Mouse (Mus musculus) T-helper 1 cell (primary cell): ENCODE results near the gene Gm10097.

Experiments used
- in situ Hi-C: fragments of 300-600 bp; cut with MboI, MseI; formaldehyde crosslinking; loops from one replicate; pipeline ENCODE4 v1.15.1; 2025; ENCODE audit warnings: high pct_unique_total_duplicates

Gm10097 gene

GRCm38 (mm10) chr10:5068676-5069265, at the start of gene Gm10097:
Gene Gm10097 (plus strand): TSS chr10:5069192.
- in situ Hi-C loops: loop anchor here (5.0 kb wide), 1 partner anchor 49 kb away; no protein-coding TSS in a partner anchor

GRCm38 (mm10) chr10:5025906-5026305, 43.1 kb upstream of the Gm10097 start:
- in situ Hi-C loops: no loop called here

- in situ Hi-C loops: no loop called here
Observed at GRCm38 (mm10) chr10:5027208-5027607, 41.8 kb upstream of the Gm10097 start.

GRCm38 (mm10) chr10:5028301-5028700, 40.7 kb upstream of the Gm10097 start:
- in situ Hi-C loops: no loop called here

GRCm38 (mm10) chr10:5029161-5029560, 39.8 kb upstream of the Gm10097 start:
- in situ Hi-C loops: no loop called here

- in situ Hi-C loops: no loop called here
Observed at GRCm38 (mm10) chr10:5029883-5030282, 39.1 kb upstream of the Gm10097 start.

DNA sequence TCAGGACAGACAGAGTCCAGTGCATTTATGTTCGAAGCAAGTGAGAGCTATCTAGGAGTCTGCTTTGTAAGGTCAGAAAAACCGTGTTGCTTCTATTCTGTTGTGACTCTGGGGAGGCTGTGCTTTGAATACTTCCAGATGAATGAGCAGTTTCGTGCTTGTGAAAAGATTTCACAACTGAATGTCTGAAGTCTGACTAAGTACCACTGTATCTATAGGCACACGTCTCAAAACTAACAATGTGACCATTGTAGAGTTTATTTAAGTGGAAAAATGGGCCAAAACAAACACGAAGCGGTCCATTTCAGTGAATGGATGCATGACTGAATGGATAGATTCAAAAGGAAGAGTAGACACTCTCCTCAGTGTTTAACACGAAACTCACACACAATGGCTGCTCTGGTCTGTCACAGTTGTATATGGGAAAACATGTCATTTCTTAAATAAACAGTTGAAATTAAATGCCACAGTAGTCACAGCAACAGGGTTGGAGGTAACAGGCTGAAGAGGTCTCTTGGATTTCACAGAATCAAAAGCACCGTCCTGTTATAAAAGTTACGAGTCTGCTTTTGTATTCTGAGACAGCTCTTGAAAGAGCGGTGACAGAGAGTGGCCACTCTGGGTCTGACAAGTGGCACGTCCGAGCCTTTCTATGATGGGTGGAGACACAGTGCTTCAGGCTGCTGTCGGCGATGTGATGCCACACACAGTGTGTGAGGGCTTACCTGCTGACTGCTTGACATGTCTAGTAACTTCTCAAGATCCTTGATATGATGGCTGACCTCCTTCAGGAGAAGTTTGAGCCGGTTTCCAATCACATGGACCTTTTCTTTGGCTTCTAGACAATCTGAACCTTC, 36.6 kb upstream of the Gm10097 start:
- in situ Hi-C loops: no loop called here

DNA sequence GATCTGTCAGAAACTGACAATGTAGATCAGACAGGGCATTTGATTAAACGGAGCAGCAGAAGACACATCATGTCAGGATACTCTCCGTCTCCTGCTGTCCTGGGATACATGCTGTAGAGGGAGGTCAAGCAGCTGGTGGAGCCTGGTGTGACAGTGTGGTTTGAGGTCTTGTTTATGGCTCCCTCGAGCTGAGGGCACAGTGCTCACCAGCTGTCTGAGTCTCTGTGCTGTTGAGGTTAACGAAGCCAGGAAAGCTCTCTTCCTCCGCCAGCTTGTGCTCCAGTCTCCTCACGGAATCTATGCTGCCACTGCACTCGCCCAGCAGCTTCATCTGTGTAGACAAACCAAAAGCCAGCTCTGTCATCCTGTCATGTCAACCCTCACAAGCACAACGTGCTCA, 27.7 kb upstream of the Gm10097 start:
- in situ Hi-C loops: no loop called here

- in situ Hi-C loops: no loop called here
Observed at GRCm38 (mm10) chr10:5044481-5044880, 24.5 kb upstream of the Gm10097 start.

DNA sequence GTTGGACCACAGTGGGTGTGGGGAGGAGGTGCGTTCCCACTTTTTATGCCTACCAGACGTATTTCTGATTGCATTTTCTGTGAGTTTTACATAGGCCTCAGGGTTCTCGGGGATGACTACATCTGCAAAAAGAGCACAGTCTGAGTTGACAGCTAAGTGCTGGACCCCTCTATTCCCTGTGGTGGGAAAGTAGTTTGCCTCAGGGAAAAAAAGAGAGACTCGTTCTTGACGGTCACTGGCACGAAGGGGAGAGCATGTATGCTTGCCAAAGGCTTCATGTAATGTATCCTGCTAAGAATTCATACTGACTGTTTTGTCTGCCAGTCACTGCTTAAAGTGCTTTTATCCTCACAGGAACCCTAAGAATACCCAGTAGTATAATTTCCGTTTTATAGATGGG, 23.8 kb upstream of the Gm10097 start:
- in situ Hi-C loops: no loop called here

DNA sequence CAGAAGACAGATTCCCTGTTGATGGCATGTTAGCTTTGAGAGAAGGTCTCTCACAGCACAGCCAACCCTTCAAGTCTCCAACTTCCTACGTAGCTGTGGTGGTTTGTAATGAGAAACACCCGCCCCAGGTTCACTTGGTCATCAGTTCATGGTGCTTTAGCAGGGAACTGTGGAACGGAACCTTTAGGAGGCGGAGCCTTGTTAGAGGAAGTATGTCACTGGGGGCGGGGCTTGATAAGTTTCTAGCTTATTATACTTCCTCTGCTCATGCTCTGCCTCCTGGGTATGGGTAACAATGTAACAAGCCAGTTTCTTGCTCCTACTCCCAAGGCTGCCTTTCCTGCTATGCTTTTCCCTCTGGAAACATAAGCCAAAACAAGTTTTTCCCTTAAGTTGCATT, 23.3 kb upstream of the Gm10097 start:
- in situ Hi-C loops: no loop called here

GRCm38 (mm10) chr10:5056243-5056735, 12.7 kb upstream of the Gm10097 start:
- in situ Hi-C loops: no loop called here

DNA sequence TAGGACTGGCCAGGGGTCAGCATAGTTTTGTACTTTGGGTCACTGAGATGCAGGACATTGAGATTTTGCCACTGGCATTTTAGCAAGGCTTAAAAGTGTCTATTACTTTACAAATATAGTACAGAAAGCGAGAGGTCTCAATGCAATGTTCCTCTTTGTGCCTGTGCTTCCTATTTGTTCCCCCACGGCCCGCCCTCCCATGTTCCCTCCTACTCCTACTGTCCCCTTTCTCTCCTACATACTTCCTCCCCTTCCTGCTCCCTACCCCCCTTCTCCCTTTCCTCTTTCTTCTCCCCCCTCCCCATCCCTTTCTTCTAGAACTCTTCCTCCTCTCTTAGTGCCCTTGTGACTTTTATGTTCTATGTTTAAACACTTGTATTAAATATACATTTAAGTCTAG, 12.1 kb upstream of the Gm10097 start:
- in situ Hi-C loops: no loop called here

DNA sequence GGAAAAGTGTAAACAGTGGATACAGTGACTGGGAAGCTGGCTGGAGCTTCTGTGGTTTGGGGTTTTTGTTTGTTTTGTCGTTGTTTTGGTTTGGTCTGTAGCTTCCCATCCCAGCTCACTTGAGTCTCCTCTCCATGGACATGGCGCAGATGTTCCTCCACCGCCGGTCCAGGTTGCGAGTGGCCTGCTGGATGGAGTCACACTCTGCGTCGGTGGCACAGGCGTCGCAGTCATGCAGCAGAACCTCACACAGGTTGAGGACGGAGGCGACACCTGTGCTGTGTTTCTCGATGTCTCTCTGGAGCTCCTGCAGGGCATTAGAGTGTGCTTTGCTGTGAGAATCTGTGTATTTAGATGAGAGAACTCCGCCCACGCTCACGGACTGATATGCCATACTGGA, 11.3 kb upstream of the Gm10097 start:
- in situ Hi-C loops: no loop called here

GRCm38 (mm10) chr10:5058876-5059275, 10.1 kb upstream of the Gm10097 start:
- in situ Hi-C loops: no loop called here

GRCm38 (mm10) chr10:5059983-5060382, 9.0 kb upstream of the Gm10097 start:
- in situ Hi-C loops: no loop called here

DNA sequence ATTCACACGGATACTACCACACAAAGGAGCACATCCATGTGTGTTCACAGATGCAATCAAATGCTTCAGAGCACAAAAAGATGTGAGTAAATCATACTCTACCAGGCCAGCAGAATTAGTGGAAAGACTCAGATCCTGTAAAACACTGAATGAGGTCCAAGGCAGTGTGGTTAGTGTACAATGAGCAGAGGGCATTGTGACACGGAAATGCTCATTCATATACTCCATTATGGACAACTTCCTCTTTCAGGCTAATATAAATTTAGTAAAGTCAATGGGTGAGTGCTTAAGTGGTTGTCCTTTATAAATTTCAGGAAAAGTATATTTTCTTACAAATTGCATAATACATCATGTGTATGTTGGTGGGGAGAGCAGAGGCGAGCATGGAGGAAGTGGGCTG, 1.9 kb upstream of the Gm10097 start:
- in situ Hi-C loops: loop anchor here (5.0 kb wide), 1 partner anchor 50 kb away; no protein-coding TSS in a partner anchor

DNA sequence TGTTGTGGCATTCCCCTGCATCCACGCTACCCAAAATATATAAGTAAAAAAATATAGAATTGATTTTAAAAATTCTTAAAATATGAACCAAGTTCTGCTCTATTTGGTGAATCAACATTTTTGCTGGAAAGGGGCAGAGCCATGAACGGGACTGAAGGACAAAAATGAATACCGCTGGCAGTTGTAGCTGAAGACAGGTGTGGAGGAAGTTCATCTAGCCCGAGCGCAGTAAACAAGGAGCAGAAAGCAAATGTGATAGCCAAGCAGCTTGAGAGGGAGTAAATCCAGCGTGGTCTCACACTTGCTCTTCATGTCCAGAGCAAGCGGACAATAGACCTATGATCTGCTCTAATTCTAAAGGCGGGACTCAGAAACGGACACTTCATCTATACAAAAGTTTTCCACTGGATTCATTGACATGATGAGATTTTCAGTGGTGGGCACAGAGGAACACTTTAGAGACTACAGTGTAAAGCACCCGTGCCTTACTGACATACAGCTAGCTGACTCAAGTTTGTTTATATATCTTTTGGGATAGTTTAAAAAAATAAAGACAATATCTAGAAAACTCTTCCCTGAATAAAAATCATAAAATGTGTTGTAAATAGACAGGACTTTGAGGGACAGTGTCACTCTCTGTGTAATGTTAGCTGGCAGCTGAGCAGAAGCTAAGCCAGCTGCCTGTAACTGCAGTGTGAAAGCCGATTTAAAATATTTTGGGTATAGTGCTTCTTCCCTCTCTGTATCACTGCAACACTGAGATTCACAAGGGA, 1.4 kb downstream of the Gm10097 start:
- in situ Hi-C loops: no loop called here

- in situ Hi-C loops: no loop called here
Observed at GRCm38 (mm10) chr10:5070941-5071231, 1.9 kb downstream of the Gm10097 start.

DNA sequence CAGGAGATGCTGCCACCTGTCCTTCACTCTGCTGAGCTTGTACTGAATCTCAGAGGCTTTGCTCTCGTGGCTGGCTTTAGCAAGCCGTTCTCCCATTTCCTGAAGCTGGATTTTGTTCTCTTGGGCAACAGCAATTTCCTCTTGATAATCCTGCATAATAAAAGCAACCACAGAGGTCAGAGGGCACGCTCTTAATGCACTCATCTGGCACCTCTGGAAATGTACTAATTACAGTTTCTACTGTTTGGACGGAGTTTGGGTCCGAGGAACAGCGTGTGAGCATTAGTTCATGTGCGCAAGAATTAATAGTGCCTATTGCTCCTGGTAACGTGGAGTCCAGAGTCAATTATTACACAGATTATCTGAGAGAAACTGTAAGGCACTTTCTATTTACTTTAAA, 3.1 kb downstream of the Gm10097 start:
- in situ Hi-C loops: no loop called here

GRCm38 (mm10) chr10:5075724-5076123, 6.7 kb downstream of the Gm10097 start:
- in situ Hi-C loops: no loop called here

DNA sequence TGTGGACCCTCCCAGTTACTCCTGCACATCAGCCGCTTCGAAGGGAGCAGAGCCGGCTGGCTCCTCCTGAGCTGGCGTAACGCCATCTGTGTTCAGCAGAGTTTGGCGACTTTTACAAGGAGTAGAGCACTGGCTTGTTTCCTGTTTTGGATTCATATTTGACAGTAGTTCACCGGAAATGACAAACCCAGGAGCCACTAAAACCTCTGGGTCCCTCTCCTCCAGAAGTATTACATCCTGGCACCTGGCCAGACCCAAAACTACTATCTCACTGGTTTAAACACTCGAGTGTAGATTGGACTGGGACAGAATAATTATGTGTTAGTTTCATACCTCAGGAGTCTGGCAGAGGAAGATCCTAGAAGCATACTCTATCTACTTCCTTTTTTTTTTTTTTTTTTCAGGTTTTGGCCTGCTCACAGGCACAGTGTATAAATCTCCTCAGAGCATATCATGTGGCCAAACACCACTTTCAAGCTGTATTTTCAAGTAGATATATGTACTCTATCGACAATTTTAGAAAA, 11.0 kb downstream of the Gm10097 start:
- in situ Hi-C loops: no loop called here
